Mouse (Mus musculus) right cerebral cortex, adult 2 months (tissue): ENCODE measurements around the gene Crtac1.

Experiments
- DNase-seq, 2 experiments: peaks; one replicate each; pipeline ENCODE4 v3.0.0; 2021 to 2022; ENCODE audit warnings: low spot score in 2 of 2

The Crtac1 gene

DNA sequence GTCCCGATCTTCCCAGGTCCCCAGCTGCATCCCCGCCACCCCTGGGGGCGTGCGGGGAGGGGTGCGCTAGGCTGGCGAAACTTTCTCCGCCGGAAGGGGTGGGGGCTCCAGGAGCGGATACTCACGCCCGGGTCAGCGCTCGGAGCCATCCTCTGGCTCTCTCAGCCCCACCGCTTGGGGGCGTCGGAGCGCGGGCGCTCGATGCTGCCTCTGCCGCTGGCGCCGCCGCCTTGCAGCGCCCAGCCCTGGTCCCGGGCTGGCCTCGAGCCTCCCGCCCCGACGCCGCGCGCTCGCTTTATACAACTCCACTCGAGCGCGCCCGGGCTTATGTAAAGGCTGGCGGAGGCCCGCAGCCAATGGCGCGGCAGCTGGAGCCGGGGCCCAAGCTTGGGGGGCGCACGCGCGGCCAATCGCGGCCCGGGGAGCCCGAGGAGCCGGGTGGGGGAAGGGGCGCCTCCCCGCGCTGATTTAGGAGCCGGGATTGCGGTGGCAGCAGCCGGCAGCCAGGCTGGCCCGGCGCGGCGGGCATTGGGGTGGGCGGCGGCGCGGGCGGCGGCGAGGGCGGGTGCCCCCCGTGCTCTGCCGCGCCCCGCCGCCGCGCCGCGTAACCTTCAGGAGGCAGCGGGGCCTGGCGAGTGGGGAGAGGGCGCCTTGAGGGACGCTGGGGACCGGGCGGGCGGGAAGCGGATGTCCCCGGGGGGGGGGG lies at the start of gene Crtac1:
Gene Crtac1 (minus strand): TSS at position 299 of the 706 bp plus-strand sequence.
- DNase-seq, result peak; percentile 87 to 88

DNA sequence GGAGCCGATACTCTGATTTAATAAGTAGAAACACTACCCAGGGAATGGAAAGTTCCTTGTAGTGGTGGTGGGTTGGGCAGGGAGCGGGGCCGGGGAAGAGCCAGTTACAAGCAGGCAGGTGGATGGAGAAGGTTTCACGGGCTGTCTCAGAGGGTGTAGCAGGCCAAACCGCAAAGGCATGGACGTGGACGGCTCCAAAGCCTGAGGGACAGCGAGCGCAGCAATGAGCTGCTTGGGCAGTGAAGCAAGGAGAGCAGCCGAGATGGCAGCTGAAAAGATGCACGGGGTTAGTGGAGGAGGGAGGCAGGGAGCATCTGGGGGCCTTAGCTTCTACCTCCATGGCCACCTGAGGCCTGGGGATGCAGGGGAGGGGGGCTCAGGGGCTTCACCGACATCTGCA lies 46.7 kb upstream of the Crtac1 start:
- no peak for DNase-seq

DNA sequence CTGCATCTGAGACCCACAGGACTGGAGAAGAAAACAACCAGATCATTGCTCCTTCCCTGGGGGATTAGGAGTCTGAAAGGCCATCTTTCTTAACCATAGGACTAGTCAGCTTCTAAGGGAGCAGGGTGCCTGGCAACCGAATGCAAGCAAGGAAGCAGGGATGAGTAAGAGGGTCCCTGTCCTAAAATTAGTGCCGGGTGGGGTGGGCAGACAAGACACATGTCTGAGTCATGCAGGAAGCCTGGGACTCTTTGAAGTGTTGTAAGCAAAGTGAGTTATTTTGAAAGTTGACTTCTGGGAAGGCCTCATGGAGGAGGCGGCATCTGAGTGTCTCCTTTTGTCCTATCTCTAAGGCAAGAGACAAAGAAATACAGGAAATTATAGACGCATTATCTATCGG lies 46.2 kb upstream of the Crtac1 start:
- DNase-seq, result peak; percentile 51 to 62

DNA sequence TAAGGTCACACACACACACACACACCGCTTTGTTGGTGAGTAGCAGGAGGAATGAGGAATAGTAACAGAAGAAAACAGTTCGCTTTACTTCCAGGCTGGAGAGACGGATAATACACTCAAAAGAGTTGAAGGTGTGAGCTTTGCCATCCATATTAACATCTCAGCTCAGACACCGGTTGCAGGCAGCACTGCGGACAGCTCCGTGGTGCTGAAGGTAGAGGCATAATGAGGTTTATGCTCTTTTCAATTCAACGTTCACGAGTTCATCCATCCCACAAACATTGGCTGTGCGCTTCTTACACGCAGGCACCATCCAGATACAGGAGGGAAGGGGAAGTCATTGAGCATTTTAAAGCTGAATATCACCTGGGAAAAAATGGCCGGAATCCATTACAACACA lies 41.2 kb upstream of the Crtac1 start:
- no peak for DNase-seq

DNA sequence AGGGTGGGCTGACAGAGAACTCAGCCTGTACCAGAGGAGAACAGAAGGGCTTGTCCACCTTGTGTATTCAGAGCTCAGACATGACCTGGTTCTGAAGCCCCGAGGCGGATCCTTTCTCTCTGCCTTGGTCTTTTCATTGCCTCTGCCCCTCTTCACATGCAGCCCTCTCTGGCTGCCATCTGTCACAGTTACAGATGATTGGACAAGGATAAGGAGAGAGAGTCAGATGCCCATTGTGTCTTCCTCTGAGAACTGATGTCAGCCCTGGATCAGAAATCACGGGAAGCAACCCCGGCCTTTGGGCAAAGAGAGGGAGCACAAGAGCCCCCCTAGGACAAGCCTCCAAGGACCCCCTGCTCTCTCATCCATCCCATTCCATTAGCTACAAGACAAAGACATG lies 40.0 kb upstream of the Crtac1 start:
- no peak for DNase-seq

DNA sequence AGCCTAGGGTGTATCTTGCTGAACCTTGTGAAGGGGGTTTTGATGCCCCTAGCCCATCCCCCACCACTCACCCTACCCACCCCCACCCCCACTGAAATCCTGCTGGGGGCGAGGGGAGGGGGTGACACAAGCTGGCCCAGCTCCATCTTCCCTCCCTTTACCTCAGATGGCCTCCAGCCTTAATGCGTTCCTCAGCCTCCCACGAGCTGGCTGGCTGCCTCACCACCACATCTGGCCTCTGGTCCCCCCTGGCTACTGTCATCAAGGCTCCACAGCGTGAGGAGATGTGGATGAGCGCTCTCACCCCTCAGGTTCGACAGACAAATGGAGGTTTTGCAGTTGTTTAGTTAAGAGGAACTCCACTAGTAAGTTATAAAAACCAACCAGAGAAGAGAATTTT lies 30.3 kb upstream of the Crtac1 start:
- no peak for DNase-seq

DNA sequence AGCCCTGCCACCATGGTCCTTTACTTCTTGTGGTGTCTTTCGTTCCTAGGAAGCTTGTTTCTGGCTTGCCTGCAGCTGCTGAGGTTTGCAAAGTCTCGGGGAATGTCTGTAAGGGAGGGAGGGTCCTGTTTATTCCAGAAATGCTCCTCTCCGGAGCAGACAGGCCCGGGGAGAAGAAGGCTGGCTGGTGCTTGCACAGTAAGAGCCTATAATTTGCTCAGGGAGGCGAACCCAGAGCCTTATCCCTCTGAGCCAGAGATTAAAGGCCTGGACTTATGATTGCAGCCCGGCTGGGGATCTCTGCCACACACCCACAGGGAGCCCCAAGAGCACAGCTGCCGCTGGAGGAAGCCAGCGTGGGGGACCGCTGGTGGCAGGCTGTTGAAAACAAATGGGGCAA lies 29.8 kb upstream of the Crtac1 start:
- DNase-seq, result no peak

DNA sequence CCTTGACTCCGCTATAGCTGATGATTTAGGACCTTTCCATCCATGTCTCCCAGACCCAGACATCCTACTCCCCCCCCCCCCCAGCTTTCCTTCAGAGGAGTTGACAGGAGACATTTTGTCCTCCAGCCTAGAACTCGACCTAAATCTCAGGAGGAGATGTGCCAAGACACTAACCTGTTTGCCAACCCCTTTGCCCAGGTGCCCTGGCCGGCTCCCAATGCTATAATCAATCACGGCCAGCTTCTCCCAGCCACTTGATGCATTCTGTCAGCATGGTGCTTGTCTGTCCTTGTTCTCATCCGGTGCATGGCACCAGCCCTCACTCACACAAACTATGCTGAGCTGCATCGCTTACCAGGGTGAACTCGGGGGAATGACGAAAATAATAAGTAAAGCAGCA lies 27.9 kb upstream of the Crtac1 start:
- no peak for DNase-seq

DNA sequence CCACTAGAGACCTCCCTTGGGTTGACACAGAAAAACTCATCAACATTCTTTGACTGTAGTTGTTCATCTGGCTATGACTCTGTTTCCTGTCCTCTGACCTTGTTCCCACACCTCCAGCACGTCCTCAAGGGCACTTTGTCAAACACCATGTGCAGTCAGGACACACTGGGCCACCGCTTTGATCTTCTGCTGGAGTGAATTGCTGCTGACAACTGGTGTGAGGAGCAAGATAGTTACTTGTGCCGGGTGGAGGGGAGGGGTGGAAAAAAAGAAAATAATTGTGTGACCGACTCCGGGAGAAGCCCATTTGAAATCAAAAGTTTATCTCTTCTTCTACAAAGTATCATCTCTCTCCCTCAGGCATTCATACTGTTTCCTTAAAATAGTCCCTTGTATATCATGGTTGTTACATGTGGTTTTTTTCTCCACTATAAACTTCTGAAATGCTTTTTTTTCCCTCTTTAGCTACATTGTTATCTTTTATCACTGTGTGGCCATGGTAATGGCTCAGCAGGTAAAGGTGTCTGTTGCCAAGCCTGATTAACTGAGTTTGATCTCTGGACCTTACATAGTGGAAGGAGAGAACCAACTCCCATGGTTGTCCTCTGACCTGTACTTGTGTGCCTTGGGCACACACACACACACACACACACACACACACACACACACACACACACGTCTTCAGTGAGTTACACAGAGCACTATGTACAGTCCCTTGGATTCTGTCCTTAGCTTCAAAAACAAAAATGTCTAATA lies 23.1 kb upstream of the Crtac1 start:
- DNase-seq, result no peak

DNA sequence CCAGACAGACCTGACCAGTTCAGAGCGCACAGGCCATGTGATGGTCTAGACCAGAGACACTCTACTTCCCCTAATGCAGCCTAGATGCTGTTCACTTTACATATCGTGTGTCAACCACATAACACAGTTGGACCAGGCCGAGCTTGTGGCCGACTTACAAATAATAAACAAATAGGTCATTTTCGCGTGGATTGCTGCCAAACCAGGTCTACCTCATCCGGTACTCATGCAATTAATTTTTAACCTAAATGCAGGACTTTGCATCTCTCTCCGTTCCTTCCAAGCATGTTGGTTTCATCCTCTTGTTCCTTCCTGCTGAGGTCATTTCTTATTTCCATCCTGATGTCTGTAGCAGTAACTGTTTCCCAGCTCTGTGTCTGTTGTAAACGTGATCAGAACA lies 22.4 kb upstream of the Crtac1 start:
- no peak for DNase-seq

DNA sequence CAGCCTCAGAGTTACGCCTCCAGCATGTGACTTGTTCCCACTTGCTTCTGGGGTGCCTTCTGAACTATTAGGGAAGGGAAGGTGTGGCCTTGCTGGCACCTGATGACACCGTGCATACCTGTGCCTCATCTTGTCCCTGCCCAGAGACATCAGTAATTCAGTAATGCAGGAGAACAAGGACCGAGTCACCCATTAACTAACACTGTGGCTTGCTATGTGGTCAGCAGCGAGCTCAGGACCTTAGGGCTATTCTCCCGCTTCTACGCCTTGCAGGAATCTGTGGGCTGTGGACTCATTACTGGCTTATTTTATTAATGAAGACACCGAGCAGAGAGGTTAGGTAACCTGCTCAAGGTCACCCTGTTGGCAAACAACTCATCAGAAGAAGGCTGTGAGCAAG lies 21.0 kb upstream of the Crtac1 start:
- DNase-seq, result no peak

DNA sequence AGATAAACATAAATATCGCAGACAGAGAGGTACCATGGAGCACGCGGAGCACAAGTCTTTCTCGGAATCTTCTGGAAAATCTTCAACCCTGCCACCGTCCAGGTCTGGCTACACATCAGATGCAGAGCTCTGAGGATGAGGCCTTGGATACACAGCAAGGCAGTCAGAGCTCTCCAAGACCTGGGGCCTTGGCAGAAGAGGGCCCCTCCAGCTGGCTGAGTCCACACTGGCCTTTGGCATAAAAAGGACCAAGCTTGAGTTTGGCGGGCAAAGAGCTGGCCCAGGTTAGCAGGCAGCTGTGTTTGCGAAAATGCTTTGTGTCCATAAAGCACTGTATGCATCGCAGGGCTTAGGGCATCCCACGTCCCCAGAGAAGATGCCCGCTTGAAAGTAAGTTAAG lies 17.0 kb upstream of the Crtac1 start:
- DNase-seq, result no peak

DNA sequence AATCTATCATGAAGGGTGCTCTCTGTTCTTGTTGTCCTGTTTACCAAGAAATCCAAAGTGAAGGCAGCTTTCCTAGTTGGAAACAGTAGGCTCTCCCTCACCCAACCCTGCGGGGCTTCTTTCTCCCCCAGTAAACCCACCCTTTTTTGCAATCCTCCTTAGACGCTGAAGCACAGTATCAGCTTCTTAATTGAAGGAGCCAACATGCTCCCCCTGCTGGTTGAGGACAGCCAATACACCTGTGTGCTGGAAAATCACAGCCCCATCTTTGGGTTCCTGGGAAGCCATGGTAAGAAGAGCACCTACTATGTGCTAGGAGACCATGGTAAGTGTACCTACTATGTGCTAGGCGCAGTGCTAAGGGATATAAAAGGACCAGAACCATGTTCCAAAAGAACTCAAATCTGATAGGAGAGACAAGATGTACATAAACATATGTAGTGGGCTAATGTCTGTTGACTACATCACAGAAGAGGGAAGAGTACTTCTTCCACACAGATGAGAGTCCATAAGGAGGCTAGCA lies 12.4 kb upstream of the Crtac1 start:
- peak; percentile 49 to 54 for DNase-seq

DNA sequence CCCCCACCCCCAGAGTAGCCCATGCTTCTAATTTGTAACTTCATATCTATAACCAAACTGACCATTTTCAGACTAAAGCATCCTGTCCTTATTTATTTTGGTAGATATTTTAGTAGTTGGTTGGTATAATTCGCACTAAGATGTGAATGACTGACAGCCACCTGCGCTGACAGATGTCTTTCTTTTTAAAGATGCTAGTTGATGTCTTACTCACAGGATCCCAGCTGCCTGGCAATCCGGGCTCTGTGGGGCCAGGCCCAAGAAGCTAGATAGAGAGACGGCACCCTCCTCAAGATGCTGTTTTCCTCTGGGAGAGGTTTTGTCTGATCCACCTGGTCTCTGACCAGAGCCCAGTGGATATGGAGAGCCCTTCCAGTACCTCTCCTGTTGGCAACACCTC lies 11.7 kb upstream of the Crtac1 start:
- no peak for DNase-seq

DNA sequence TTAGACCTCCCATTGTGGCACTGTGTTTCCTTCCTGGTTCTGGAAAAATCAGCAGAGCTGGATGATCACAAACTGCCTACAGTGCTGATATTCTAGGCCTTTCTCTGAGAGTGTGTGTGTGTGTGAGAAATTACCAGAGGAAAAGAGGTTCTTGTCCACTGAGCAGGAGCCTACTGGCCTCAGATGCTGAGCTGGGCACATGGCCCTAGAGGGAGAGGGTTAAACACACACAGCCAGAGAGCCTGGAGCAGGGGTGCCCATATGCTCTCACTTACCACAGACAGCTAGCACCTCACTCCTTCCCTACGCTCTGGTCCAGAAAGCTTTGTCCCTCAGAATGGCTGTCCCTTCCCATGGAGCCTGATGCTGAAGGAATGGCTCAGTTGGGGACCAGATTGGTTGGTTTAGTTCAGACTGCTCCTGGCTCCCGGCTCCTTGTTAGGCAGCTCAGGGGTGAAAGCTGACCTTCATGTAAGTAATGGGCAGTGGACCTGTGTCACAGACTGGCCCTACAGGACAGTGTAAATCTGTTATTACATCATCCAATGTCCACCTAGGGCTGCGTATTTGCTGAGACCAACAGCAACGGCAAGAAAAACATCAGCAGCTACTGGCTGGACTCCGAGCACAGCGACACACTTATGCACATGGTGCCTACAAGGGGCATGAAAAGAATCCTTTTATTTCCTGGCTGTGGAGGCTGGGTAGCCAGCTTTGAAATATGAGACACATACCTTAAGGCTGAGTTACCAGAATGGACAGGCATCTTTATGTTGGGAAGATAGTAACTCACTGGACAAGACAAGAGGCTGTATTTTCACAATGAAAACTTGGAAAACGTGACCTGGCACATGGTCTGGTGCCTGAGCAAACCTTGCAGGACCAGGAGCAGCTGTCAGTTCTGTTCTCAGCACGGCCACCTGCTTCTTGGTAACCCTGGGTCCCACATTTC lies 10.9 kb upstream of the Crtac1 start:
- no peak for DNase-seq

DNA sequence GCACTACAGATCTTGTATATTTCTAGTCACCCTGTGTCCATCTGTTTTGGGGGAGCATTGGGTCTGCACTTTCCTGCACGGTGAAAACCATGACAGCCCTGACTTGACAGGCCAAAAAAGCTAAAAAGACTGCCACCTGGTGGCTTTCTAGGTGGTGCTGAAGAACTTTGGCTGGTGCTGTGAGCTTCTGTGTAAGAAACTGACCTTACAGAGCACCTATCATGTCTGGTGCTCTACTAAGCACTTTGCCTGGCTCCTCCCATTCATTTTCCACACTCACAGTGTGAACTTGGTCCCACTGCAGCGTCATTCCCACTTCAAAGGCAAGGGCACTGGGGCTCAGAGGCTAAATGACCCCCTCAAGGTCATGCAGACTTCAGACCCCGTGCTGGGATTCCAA lies 8.5 kb upstream of the Crtac1 start:
- DNase-seq, result peak; percentile 42 to 44

DNA sequence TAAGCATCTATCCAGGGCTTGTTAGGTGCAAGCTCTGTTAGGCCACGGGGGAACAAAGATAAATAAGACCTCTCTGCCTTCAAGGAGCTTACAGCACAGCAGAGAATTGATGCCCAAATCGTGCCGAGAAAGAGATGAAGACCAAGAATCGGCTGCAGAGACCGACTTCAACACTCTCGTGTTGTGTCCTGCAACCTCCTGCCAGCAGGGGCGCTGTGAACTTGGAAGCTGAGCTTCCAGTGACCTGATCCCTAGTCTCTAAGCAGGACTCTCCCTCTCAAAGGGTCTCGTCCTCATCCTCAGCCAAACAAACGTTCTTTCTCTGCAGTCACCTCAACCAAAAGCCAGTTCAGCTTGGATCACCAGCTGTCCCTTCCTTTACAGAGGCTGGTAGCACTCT lies 7.8 kb upstream of the Crtac1 start:
- no peak for DNase-seq

DNA sequence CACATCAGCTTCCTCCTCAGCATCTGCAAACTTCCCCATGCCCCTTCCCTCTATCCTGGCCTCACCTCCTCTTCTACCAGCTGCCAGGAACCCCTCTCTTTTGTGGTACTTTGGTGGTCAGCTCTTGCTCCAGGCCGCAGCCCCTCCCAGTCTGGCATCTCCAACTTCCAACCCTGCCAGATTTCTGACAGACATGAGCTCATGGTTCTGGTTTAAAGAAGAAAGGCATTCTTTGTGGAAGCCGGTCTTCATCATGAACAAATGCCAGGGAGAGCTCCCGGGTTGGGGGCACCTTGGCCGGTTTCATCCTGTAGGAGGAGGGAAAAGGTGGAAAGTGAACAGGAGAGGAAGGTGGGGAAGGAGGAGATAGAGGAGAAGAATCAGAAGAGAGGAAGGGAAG lies 4.0 kb upstream of the Crtac1 start:
- no peak for DNase-seq

DNA sequence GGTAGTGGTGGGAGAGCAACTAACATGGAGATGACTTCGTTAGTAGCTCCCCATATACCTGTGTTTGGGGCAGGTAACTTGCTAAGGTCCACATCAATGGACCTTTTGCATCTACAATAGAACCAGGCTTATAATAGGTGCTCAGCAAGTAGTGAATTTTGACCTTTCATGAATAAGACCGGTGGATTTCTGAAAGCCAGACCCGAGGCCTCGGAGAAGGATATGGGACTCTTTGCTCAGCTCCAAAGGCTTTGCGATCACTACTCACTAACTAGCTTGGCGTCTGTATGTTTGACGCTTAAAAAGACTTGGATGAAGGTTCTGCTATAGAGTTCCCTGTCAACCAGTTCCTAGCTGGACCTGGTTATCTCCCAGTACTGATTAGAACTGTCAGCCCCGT lies 1.2 kb upstream of the Crtac1 start:
- no peak for DNase-seq

DNA sequence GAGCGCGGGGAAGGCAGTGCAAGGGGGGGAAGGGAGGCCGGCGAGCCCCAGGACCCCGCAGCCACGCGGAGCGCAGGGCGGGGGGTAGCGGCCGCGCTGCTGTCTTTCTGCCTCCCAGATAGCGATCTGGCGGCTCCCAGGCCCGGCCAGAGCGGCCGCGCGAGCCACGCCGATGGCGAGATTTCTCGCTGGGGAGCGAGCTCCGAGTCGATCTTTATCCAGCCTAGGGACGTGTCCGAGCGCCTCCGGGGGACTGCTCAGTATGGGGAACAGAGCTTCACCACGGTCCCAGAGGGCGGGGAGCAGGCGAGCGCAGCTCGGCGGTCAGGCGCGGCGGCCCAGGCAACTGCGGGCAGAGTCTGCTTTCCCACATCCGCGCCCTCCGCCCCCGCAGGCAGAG lies 608 bp upstream of the Crtac1 start:
- DNase-seq, result peak; percentile 36 to 52

DNA sequence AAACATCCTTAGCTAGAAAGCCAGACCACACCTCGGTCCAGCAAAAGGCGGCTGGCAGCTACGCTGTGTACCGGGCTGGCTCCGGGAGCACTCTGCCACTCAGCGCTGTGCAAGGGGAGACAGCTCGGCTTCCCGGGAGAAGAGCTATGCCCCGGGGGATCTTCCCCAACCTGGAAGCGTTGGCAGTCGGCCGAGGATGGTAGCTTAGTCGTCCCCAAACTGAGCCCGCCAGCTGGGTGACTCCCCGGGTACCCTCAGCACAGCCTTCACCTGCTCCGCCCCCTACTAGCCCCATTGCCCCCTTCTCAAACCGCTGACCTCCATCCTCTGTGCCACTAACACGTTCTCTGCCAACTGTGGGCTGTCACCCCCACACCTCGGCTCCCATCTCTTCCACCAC lies 602 bp downstream of the Crtac1 start:
- DNase-seq, result peak; percentile 24 to 40

DNA sequence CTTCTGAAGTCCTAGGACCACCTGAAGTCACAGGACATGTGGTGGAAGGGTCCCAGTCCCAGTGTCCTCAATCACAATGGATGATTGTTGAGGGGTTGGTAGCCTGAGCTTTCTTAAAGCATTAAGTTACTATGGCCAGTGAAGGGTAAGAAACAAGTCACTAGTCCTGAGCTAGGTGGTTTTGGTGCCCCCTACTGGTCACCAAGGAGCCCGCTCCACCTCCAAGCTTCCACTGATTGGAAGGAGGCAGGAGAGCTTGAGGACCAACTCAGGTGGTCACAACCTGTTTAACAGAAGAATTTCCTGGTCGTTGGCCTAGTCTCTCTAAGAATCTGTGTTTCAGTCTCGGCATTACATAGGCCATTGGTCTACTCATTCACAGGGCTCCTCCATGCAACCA lies 2.2 kb downstream of the Crtac1 start:
- DNase-seq, result peak; percentile 71 to 79
